Mouse (Mus musculus) C2C12 (cell line): ENCODE data around the gene Get4. TPM values are rescaled to one million over a fixed set of nuclear protein-coding genes. Genes with fewer than 3 reads are reported as not detected.
A peak's percentile ranks its signal among the peaks of the same experiment; 100 is the strongest.

Experiments used
- H3K27me3 ChIP-seq: one replicate; pipeline ENCODE4 v1.6.1; 2011; ENCODE audit not compliant: control insufficient read depth, insufficient read depth, insufficient read length
- H3K36me3 ChIP-seq: one replicate; pipeline ENCODE4 v1.6.1; 2011; ENCODE audit not compliant: control insufficient read depth, insufficient read depth
- H3K4me3 ChIP-seq: one replicate; pipeline ENCODE4 v1.5.1; 2011; ENCODE audit warnings: mild to moderate bottlenecking, control low read depth; ENCODE audit not compliant: poor library complexity, insufficient read depth, severe bottlenecking
- H3K79me2 ChIP-seq: one replicate; pipeline ENCODE4 v1.6.1; 2011; ENCODE audit not compliant: control insufficient read depth, insufficient read depth
- H3K79me3 ChIP-seq: one replicate; pipeline ENCODE4 v1.6.1; 2011; ENCODE audit warnings: low read depth, control low read depth
- H3ac ChIP-seq: one replicate; pipeline ENCODE3; 2011; ENCODE audit warnings: low read depth; ENCODE audit not compliant: control insufficient read depth, insufficient read length
- CEBPB ChIP-seq: IDR thresholded peaks from one replicate; pipeline ENCODE4 v1.6.1; 2011; ENCODE audit warnings: low read depth, mild to moderate bottlenecking, control low read depth, moderate library complexity
- CTCF ChIP-seq: IDR thresholded peaks from one replicate; pipeline ENCODE4 v1.5.1; 2011; ENCODE audit not compliant: control insufficient read depth, insufficient read depth, insufficient read length
- FOSL1 ChIP-seq: IDR thresholded peaks from one replicate; pipeline ENCODE4 v1.8.0; 2011; ENCODE audit warnings: mild to moderate bottlenecking, low read length; ENCODE audit not compliant: poor library complexity, insufficient read depth, severe bottlenecking
- MAX ChIP-seq: IDR thresholded peaks from one replicate; pipeline ENCODE4 v1.6.1; 2011; ENCODE audit warnings: mild to moderate bottlenecking, control low read depth
- MYOD1 ChIP-seq: IDR thresholded peaks from one replicate; pipeline ENCODE4 v1.6.1; 2011; ENCODE audit warnings: low read depth; ENCODE audit not compliant: control insufficient read depth, insufficient read length
- MYOG ChIP-seq: IDR thresholded peaks from one replicate; pipeline ENCODE4 v1.6.1; 2011; ENCODE audit not compliant: control insufficient read depth, insufficient read length; ENCODE audit errors: extremely low read depth
- USF1 ChIP-seq: IDR thresholded peaks from one replicate; pipeline ENCODE4 v1.6.1; 2011; ENCODE audit warnings: low read depth, mild to moderate bottlenecking, control low read depth, moderate library complexity
- polyA plus RNA-seq: library from polyadenylated mRNA; unstranded; fragments of >200 nt; fragmentation: generic; extraction: Trizol; gene quantifications from one replicate; pipeline ENCODE4 v1.2.1, GENCODE M21; 2012; ENCODE audit warnings: missing spikeins

The Get4 gene
- polyA plus RNA-seq, 1 experiment = 133 TPM

- Histone ChIP-seq H3K4me3 (peak overlapping the region; percentile 68), H3K36me3 (peaks cover 38% of the 10 kb centered on the region), H3K27me3 (no peaks in the 10 kb centered on the region), H3ac (peak overlapping the region; percentile 68), H3K79me2 (peaks cover 57% of the 10 kb centered on the region), H3K79me3 (peaks cover 51% of the 10 kb centered on the region)
- TF ChIP-seq MYOD1 = no peak
- peak; percentile 39 for TF ChIP-seq USF1
- peak; percentile 68 for TF ChIP-seq MAX
- TF ChIP-seq FOSL1 = no peak
- TF ChIP-seq MYOG = no peak
- no peak for TF ChIP-seq CTCF
Measured at GRCm38 (mm10) chr5:139253301-139253741, 1.2 kb downstream of the Get4 start.

DNA sequence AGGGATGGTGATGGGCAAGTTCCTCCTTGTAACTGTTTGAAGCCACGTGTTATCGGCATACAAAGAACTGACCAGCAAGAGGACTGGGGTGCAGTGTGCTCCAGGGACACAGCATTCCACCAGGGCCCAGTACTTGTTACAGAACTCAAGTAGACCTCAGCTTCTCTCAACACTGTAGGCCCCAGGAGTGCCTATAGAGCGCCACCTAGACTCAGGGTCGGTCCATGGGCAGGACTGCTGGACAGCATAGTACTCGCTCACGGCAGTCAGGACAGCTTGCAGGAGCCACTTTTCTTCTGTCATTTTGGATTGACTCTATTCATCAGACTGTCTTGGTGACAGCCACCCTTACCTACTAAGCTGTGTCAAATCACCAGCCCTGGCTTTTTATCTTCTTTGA is 2.8 kb downstream of the Get4 start:
- Histone ChIP-seq H3K4me3 (no peak overlapping the region), H3ac (no peak overlapping the region), H3K79me2 (peaks cover 74% of the 10 kb centered on the region), H3K27me3 (no peaks in the 10 kb centered on the region), H3K36me3 (peaks cover 33% of the 10 kb centered on the region), H3K79me3 (peaks cover 66% of the 10 kb centered on the region)
- TF ChIP-seq MAX = no peak

DNA sequence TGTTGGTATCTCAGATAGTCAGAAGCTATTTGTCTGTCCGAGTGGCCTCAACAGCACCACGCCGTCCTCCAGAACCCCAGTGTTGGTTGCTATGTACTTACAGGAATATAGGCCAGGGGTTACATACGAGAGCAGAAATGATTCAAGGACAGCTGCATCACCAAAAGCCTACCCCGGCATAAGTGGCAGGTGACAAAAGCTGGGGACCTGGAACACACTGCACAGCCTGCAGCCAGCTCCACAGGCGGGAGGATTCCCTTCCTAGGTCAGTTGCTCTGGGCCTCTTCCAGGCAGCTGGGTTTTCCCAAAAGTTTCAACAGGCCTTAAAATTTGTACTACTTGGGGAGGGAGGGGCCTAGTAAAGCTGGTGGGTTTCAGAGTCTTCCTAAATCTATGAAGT is 3.7 kb downstream of the Get4 start:
- Histone ChIP-seq H3K4me3 (no peak overlapping the region), H3K79me3 (peaks cover 73% of the 10 kb centered on the region), H3K27me3 (no peaks in the 10 kb centered on the region), H3K36me3 (peaks cover 35% of the 10 kb centered on the region), H3ac (no peak overlapping the region), H3K79me2 (peaks cover 82% of the 10 kb centered on the region)
- TF ChIP-seq CEBPB = no peak
- TF ChIP-seq MYOD1 = no peak
- no peak for TF ChIP-seq MYOG
- TF ChIP-seq CTCF = no peak

- peaks cover 41% of the 10 kb centered on the region for H3K36me3 ChIP-seq
- no peak overlapping the region for H3ac ChIP-seq
- no peak for TF ChIP-seq CEBPB
- no peak for TF ChIP-seq USF1
- no peak for TF ChIP-seq CTCF
- TF ChIP-seq MYOG = no peak
- TF ChIP-seq MAX = no peak
- no peak for TF ChIP-seq MYOD1
- TF ChIP-seq FOSL1 = no peak
- H3K4me3 ChIP-seq = no peak overlapping the region
- peaks cover 76% of the 10 kb centered on the region for H3K79me3 ChIP-seq
- peaks cover 87% of the 10 kb centered on the region for H3K79me2 ChIP-seq
- no peaks in the 10 kb centered on the region for H3K27me3 ChIP-seq
Measured at GRCm38 (mm10) chr5:139256211-139256765, 4.2 kb downstream of the Get4 start.

GRCm38 (mm10) chr5:139257265-139257664 is 5.1 kb downstream of the Get4 start:
- peaks cover 80% of the 10 kb centered on the region for H3K79me3 ChIP-seq
- no peak overlapping the region for H3ac ChIP-seq
- H3K79me2 ChIP-seq = peaks cover 97% of the 10 kb centered on the region
- H3K27me3 ChIP-seq = no peaks in the 10 kb centered on the region
- no peak overlapping the region for H3K4me3 ChIP-seq
- no peak for TF ChIP-seq MYOD1
- no peak for TF ChIP-seq CTCF
- TF ChIP-seq USF1 = no peak
- no peak for TF ChIP-seq MAX
- TF ChIP-seq CEBPB = no peak
- TF ChIP-seq MYOG = no peak
- TF ChIP-seq FOSL1 = no peak
- H3K36me3 ChIP-seq = peaks cover 50% of the 10 kb centered on the region

DNA sequence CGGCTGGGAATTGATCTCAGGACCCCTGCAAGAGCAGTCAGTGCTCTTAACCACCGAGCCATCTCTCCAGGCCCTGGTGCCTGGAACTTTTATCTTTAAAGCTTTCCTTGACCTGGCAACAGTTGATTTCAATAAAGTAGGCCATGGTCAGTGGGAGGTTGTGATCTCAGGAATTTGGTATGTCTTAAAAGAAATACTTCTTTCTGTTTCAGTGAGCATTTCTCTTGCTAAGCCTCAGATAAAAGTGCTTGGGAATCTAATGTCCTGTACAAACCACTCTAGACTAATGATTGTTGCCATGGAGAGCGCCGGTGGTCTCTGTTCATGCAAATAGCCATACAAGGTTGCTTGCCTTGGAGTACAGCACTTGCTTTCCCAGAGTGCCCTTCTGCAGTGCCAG is 5.7 kb downstream of the Get4 start:
- Histone ChIP-seq H3K27me3 (no peaks in the 10 kb centered on the region), H3K79me2 (peaks cover 100% of the 10 kb centered on the region), H3K79me3 (peaks cover 80% of the 10 kb centered on the region), H3K36me3 (peaks cover 56% of the 10 kb centered on the region), H3K4me3 (no peak overlapping the region), H3ac (no peak overlapping the region)
- TF ChIP-seq MAX (no peak), FOSL1 (no peak), CTCF (no peak), MYOD1 (no peak), USF1 (no peak), MYOG (no peak), CEBPB (no peak)
